Mouse (Mus musculus): Measurements from ENCODE around the gene Iglon5. TPM values are rescaled to one million over a fixed set of nuclear protein-coding genes. Genes with fewer than 3 reads are reported as not detected.

Iglon5 gene
- polyA plus RNA-seq, 1 experiment from 2014 or later, result 3.4 TPM

GRCm38 (mm10) chr7:43440482-43440881 is 49.4 kb downstream of the Iglon5 start, which contains the start of gene Cldnd2:
TSS of gene Cldnd2 (plus strand) at chr7:43440782.
- H3K27me3 ChIP-seq, result no peaks in the 10 kb centered on the region
- no peak for ATAC-seq (ENCODE audit: low FRiP score)
- WGBS, result 84% methylated on average over 6 of the region's 6 CpGs
- H3K4me1 ChIP-seq, result peaks cover 18% of the 10 kb centered on the region
- no peaks in the 10 kb centered on the region for H3K36me3 ChIP-seq
- no peaks in the 10 kb centered on the region for H3K9me3 ChIP-seq (replicated peaks)
- no peak within 1 kb of the TSS for H3K4me2 ChIP-seq (replicated peaks)
- no peak within 1 kb of the TSS for H3K4me3 ChIP-seq
- no peak within 1 kb of the TSS for H3K9ac ChIP-seq
- H3K27ac ChIP-seq, result no peak within 1 kb of the TSS

DNA sequence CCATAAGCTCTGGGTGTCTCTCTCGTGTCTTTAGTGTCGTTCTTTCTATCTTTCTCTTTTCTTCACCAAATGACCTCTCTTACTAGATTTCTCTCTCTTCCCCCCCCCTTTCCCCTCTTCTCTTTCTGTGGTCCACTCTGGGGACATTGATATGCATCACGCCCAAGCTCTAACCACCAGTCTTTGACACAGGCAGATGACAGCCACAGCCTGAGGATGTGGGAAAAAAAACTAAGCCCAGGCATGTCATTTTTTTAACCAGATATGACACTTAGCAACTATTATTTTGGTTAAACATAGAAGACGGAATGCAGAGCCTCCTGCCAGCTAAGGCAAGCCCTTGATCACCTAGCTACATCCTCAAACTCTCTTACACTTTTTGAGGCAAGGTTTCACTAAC is 51.3 kb downstream of the Iglon5 start:
- Histone ChIP-seq H3K4me2 (replicated peaks) (no peak overlapping the region), H3K4me1 (peaks cover 8% of the 10 kb centered on the region), H3K9ac (no peak overlapping the region), H3K27me3 (no peaks in the 10 kb centered on the region), H3K36me3 (no peaks in the 10 kb centered on the region), H3K27ac (no peak overlapping the region), H3K4me3 (no peak overlapping the region), H3K9me3 (replicated peaks) (no peaks in the 10 kb centered on the region)
- no peak for ATAC-seq (ENCODE audit: low FRiP score)
- 87% methylated on average over 4 of the region's 4 CpGs for WGBS

GRCm38 (mm10) chr7:43436341-43437255 is 53.3 kb downstream of the Iglon5 start, which contains the start of gene Nkg7:
TSS of gene Nkg7 (plus strand) at chr7:43437073.
- no peaks in the 10 kb centered on the region for H3K27me3 ChIP-seq
- H3K4me1 ChIP-seq, result no peaks in the 10 kb centered on the region
- H3K9ac ChIP-seq, result no peak within 1 kb of the TSS
- 83% methylated on average over 10 of the region's 10 CpGs for WGBS
- ATAC-seq (ENCODE audit: low FRiP score), result no peak
- H3K27ac ChIP-seq, result no peak within 1 kb of the TSS
- H3K4me3 ChIP-seq, result no peak within 1 kb of the TSS
- no peaks in the 10 kb centered on the region for H3K36me3 ChIP-seq
- H3K9me3 ChIP-seq (replicated peaks), result no peaks in the 10 kb centered on the region
- H3K4me2 ChIP-seq (replicated peaks), result no peak within 1 kb of the TSS

DNA sequence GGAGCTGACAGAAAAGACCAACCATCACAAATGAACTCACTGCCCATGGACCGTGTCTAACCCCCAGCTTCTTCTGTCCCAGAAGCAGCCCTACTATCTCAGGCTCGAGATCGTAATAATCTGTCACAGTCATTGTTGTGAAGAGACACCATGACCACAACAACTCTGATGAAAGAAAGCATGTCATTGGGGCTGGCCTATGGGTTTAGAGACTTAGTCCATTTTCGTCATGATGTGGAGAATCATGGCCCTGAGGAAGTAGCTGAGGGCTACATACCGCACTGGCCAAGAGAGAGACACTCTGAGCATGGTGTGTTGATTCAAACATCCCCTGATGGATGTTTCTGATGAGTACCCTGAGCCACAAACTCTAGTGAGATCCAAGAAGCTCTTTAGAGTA is 55.2 kb downstream of the Iglon5 start:
- Histone ChIP-seq H3K4me2 (replicated peaks) (no peak overlapping the region), H3K36me3 (no peaks in the 10 kb centered on the region), H3K9me3 (replicated peaks) (no peaks in the 10 kb centered on the region), H3K4me1 (no peaks in the 10 kb centered on the region), H3K4me3 (no peak overlapping the region), H3K27ac (no peak overlapping the region), H3K27me3 (no peaks in the 10 kb centered on the region), H3K9ac (no peak overlapping the region)
- ATAC-seq (ENCODE audit: low FRiP score), result no peak
- 86% methylated on average over 5 of the region's 5 CpGs for WGBS

GRCm38 (mm10) chr7:43432891-43433290 is 57.0 kb downstream of the Iglon5 start:
- no peak overlapping the region for H3K27ac ChIP-seq
- H3K27me3 ChIP-seq, result no peaks in the 10 kb centered on the region
- ATAC-seq (ENCODE audit: low FRiP score), result no peak
- no peak overlapping the region for H3K4me3 ChIP-seq
- no peaks in the 10 kb centered on the region for H3K4me1 ChIP-seq
- WGBS, result 79% methylated on average over 4 of the region's 4 CpGs
- no peaks in the 10 kb centered on the region for H3K9me3 ChIP-seq (replicated peaks)
- H3K4me2 ChIP-seq (replicated peaks), result no peak overlapping the region
- H3K9ac ChIP-seq, result no peak overlapping the region
- no peaks in the 10 kb centered on the region for H3K36me3 ChIP-seq

GRCm38 (mm10) chr7:43429500-43429899 is 60.4 kb downstream of the Iglon5 start:
- no peaks in the 10 kb centered on the region for H3K36me3 ChIP-seq
- no peak overlapping the region for H3K4me3 ChIP-seq
- no peaks in the 10 kb centered on the region for H3K9me3 ChIP-seq (replicated peaks)
- H3K27ac ChIP-seq, result no peak overlapping the region
- WGBS, result 59% methylated on average over 4 of the region's 4 CpGs
- no peaks in the 10 kb centered on the region for H3K4me1 ChIP-seq
- no peak for ATAC-seq (ENCODE audit: low FRiP score)
- H3K4me2 ChIP-seq (replicated peaks), result no peak overlapping the region
- H3K9ac ChIP-seq, result no peak overlapping the region
- H3K27me3 ChIP-seq, result no peaks in the 10 kb centered on the region

DNA sequence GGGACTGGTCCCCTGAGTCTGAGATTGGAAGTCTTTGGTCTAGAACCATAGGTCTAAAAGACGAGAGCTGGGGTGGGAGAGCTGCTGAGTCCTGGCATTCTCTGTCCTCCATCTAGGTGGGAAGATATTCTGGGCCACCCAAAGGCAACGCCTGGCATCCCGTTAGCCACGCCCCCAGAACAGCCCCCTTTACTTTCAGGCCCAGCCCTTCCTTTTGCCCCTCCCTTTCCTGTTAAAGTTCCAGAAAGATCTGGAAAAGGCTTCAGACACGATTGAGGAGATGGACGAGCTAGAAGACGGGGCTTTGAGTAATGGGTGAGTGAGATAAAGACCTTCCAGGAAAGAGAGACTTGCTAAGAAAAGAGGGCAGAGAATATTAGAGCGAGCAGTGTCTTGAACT is 62.5 kb downstream of the Iglon5 start, which contains the start of gene Lim2:
Lim2 (plus strand) TSS at position 265 of the 400 bp plus-strand sequence.
- no peaks in the 10 kb centered on the region for H3K27me3 ChIP-seq
- H3K36me3 ChIP-seq, result no peaks in the 10 kb centered on the region
- 81% methylated on average over 8 of the region's 8 CpGs for WGBS
- no peak within 1 kb of the TSS for H3K9ac ChIP-seq
- no peak within 1 kb of the TSS for H3K4me3 ChIP-seq
- no peak within 1 kb of the TSS for H3K27ac ChIP-seq
- H3K4me2 ChIP-seq (replicated peaks), result no peak within 1 kb of the TSS
- no peak for ATAC-seq (ENCODE audit: low FRiP score)
- H3K9me3 ChIP-seq (replicated peaks), result no peaks in the 10 kb centered on the region
- peaks cover 4% of the 10 kb centered on the region; the same call in 1 of the 2 replicates for H3K4me1 ChIP-seq

DNA sequence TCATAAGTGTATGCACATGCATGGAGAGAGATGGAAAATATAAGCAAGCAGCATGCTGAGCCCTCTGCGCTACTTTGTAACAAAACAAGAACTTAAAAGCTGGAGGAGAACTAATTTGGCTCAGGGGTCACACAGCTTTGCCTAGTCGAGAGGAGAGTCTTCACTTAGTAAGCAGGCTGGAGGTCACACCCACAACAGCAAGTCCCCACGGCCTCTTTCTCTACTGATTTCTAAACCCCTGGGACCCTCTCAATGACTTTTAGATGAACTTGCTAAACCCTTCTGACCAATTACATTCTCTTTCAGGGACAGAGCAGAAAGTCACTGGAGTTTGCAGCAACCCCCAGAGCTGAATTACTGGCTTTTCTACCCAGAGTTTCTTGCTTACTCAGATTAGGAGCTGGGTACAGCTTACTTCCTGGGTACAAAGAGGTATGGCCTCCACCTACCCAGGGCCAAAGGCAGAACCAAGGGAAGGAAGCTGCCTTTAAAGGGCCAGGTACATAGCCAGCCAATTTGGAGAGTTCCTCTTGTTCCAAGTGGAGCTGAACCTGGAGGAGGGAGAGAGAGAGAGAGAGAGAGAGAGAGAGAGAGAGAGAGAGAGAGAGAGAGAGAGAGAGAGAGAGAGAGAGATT is 65.8 kb downstream of the Iglon5 start:
- WGBS, result 68% methylated on average over 3 of the region's 3 CpGs
- Histone ChIP-seq H3K9ac (no peak overlapping the region), H3K27ac (no peak overlapping the region), H3K27me3 (no peaks in the 10 kb centered on the region), H3K4me1 (peaks cover 4% of the 10 kb centered on the region; the same call in 1 of the 2 replicates), H3K4me2 (replicated peaks) (no peak overlapping the region), H3K4me3 (no peak overlapping the region), H3K9me3 (replicated peaks) (no peaks in the 10 kb centered on the region), H3K36me3 (no peaks in the 10 kb centered on the region)
- no peak for ATAC-seq (ENCODE audit: low FRiP score)

GRCm38 (mm10) chr7:43422995-43423617 is 66.8 kb downstream of the Iglon5 start:
- no peak overlapping the region for H3K27ac ChIP-seq
- peak overlapping the region; percentile 25 for H3K4me2 ChIP-seq (replicated peaks)
- no peaks in the 10 kb centered on the region for H3K36me3 ChIP-seq
- no peak overlapping the region for H3K9ac ChIP-seq
- no peaks in the 10 kb centered on the region for H3K9me3 ChIP-seq (replicated peaks)
- ATAC-seq (ENCODE audit: low FRiP score), result peak; percentile 90
- H3K27me3 ChIP-seq, result no peaks in the 10 kb centered on the region
- peaks cover 4% of the 10 kb centered on the region; the same call in 1 of the 2 replicates for H3K4me1 ChIP-seq
- WGBS, result 14% methylated on average over 11 of the region's 11 CpGs
- H3K4me3 ChIP-seq, result no peak overlapping the region

Small RNA genes lying within 50 kb of the gene (microRNA-seq; reads per million reads assigned to microRNA genes)
- 1.1 reads per million for gene Mir7051

Other genes starting within 250 kb of the Iglon5 start
- 15.8 and 18.1 TPM in 2 replicates for gene Zfp715, start 176.8 kb downstream of the Iglon5 start, polyA plus RNA-seq (2016; fragmentation: Nextera tagmentation; extraction: Ambion mirVana)
- 0.09 TPM in 1 of 2 replicates, not detected in the other for gene Siglecf, start 138.7 kb downstream of the Iglon5 start, polyA plus RNA-seq (2016; fragmentation: Nextera tagmentation; extraction: Ambion mirVana)
- gene Siglecg, start 81.9 kb downstream of the Iglon5 start, polyA plus RNA-seq (2016; fragmentation: Nextera tagmentation; extraction: Ambion mirVana), result not detected in 2 replicates
- not detected in 2 replicates for gene Lim2, start 62.4 kb downstream of the Iglon5 start, polyA plus RNA-seq (2016; fragmentation: Nextera tagmentation; extraction: Ambion mirVana)
- 0.27 TPM in 1 of 2 replicates, not detected in the other for gene Nkg7, start 53.0 kb downstream of the Iglon5 start, polyA plus RNA-seq (2016; fragmentation: Nextera tagmentation; extraction: Ambion mirVana)
- not detected in 2 replicates for gene Cldnd2, start 49.3 kb downstream of the Iglon5 start, polyA plus RNA-seq (2016; fragmentation: Nextera tagmentation; extraction: Ambion mirVana)
- 169 and 170 TPM in 2 replicates for gene Etfb, start 46.0 kb downstream of the Iglon5 start, polyA plus RNA-seq (2016; fragmentation: Nextera tagmentation; extraction: Ambion mirVana)
- 0.50 TPM in 1 of 2 replicates, not detected in the other for gene Gm45233, start 45.9 kb downstream of the Iglon5 start, polyA plus RNA-seq (2016; fragmentation: Nextera tagmentation; extraction: Ambion mirVana)
- gene Vsig10l, start 26.9 kb downstream of the Iglon5 start, polyA plus RNA-seq (2016; fragmentation: Nextera tagmentation; extraction: Ambion mirVana), result 6.5 and 6.7 TPM in 2 replicates
- gene 4931406B18Rik, start 15.9 kb upstream of the Iglon5 start, polyA plus RNA-seq (2016; fragmentation: Nextera tagmentation; extraction: Ambion mirVana), result not detected in 2 replicates
- gene Cd33, start 54.4 kb upstream of the Iglon5 start, polyA plus RNA-seq (2016; fragmentation: Nextera tagmentation; extraction: Ambion mirVana), result 0.70 and 1.4 TPM in 2 replicates
- gene Zfp658, start 72.2 kb upstream of the Iglon5 start, polyA plus RNA-seq (2016; fragmentation: Nextera tagmentation; extraction: Ambion mirVana), result 8.4 and 9.6 TPM in 2 replicates
- gene Zfp719, start 89.5 kb upstream of the Iglon5 start, polyA plus RNA-seq (2016; fragmentation: Nextera tagmentation; extraction: Ambion mirVana), result 17.2 and 17.6 TPM in 2 replicates
- gene Zfp819, start 117.1 kb upstream of the Iglon5 start, polyA plus RNA-seq (2016; fragmentation: Nextera tagmentation; extraction: Ambion mirVana), result 0.34 and 0.37 TPM in 2 replicates
- not detected in 2 replicates for gene Ceacam18, start 144.6 kb upstream of the Iglon5 start, polyA plus RNA-seq (2016; fragmentation: Nextera tagmentation; extraction: Ambion mirVana)
- gene Siglece, start 170.1 kb upstream of the Iglon5 start, polyA plus RNA-seq (2016; fragmentation: Nextera tagmentation; extraction: Ambion mirVana), result 0.18 and 0.44 TPM in 2 replicates
- gene Ctu1, start 181.9 kb upstream of the Iglon5 start, polyA plus RNA-seq (2016; fragmentation: Nextera tagmentation; extraction: Ambion mirVana), result 16.4 and 17.0 TPM in 2 replicates
- not detected in 2 replicates for gene Klk14, start 200.3 kb upstream of the Iglon5 start, polyA plus RNA-seq (2016; fragmentation: Nextera tagmentation; extraction: Ambion mirVana)
- gene Klk13, start 222.5 kb upstream of the Iglon5 start, polyA plus RNA-seq (2016; fragmentation: Nextera tagmentation; extraction: Ambion mirVana), result 0.17 TPM in 1 of 2 replicates, not detected in the other